Mouse (Mus musculus) liver, postnatal 0 days (tissue): ENCODE data around the gene Ntn1.

Experiments
- CTCF ChIP-seq: sonication (generic); IDR thresholded peaks from 2 replicates; pipeline ENCODE4 v1.5.1; 2016; ENCODE audit warnings: antibody characterized with exemption, low read depth
- EP300 ChIP-seq: IDR thresholded peaks from 2 replicates; pipeline ENCODE4 v1.6.1; 2016; ENCODE audit warnings: antibody characterized with exemption, low read depth, mild to moderate bottlenecking

GRCm38 (mm10) chr11:68313065-68313464 lies 87.6 kb downstream of the Ntn1 start:
- TF ChIP-seq EP300 (no peak), CTCF (no peak)
